Mouse (Mus musculus) cortical plate, adult 2 months (tissue): ENCODE results near the gene Snx3. TPM values are rescaled to one million over a fixed set of nuclear protein-coding genes. Genes with fewer than 3 reads are reported as not detected.

ENCODE experiments used
- H3K27ac ChIP-seq: fragments of 200-500 bp; 2 replicates; pipeline ENCODE4 v1.5.1; 2012; ENCODE audit warnings: low read length, control low read depth, inconsistent platforms; ENCODE audit not compliant: insufficient read depth
- H3K4me1 ChIP-seq: fragments of 200-500 bp; 2 replicates; pipeline ENCODE4 v1.6.1; 2011; ENCODE audit warnings: low read length; ENCODE audit not compliant: control insufficient read depth, insufficient read depth
- H3K4me3 ChIP-seq: fragments of 200-500 bp; 2 replicates; pipeline ENCODE4 v1.5.1; 2011; ENCODE audit warnings: mild to moderate bottlenecking, low read length, control low read depth; ENCODE audit not compliant: insufficient read depth
- CTCF ChIP-seq: fragments of 200-500 bp; IDR thresholded peaks from 2 replicates; pipeline ENCODE4 v1.5.1; 2011; ENCODE audit warnings: mild to moderate bottlenecking, control low read depth, low read length; ENCODE audit not compliant: insufficient read depth; ENCODE audit errors: extremely low read depth
- POLR2A ChIP-seq: fragments of 200-500 bp; IDR thresholded peaks from 2 replicates; pipeline ENCODE4 v1.6.1; 2011; ENCODE audit warnings: mild to moderate bottlenecking, low read length, control low read depth; ENCODE audit not compliant: insufficient read depth; ENCODE audit errors: extremely low read depth
- polyA plus RNA-seq: library from polyadenylated mRNA; depleted of rRNA; stranded (reverse); fragments of >200 nt; gene quantifications from 2 replicates; pipeline ENCODE4 v1.2.3, GENCODE M21; 2012

Gene Snx3
- polyA plus RNA-seq, 1 experiment: 435 TPM

DNA sequence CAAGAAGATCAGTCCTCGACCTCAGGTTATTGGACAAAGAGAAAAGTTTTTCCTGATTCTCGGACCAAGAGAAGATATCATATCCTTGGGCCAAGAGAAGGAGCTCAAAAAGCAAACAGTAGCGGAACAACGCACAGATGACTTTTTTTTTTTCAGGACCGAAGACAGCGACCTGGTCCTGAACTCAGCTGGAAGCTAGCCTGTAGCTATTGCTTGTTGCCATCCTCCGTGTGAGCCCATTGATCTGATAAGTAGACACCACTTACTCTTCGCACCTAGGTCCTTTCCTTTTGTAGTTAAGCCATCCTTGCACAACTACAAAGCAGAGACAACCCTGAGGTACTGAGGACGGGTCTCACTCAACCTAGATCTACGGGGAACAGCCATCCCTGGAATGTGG, 72.8 kb downstream of the Snx3 start:
- Histone ChIP-seq H3K4me3 (no peak overlapping the region), H3K27ac (no peak overlapping the region), H3K4me1 (no peaks in the 10 kb centered on the region)
- TF ChIP-seq CTCF (no peak), POLR2A (no peak)

DNA sequence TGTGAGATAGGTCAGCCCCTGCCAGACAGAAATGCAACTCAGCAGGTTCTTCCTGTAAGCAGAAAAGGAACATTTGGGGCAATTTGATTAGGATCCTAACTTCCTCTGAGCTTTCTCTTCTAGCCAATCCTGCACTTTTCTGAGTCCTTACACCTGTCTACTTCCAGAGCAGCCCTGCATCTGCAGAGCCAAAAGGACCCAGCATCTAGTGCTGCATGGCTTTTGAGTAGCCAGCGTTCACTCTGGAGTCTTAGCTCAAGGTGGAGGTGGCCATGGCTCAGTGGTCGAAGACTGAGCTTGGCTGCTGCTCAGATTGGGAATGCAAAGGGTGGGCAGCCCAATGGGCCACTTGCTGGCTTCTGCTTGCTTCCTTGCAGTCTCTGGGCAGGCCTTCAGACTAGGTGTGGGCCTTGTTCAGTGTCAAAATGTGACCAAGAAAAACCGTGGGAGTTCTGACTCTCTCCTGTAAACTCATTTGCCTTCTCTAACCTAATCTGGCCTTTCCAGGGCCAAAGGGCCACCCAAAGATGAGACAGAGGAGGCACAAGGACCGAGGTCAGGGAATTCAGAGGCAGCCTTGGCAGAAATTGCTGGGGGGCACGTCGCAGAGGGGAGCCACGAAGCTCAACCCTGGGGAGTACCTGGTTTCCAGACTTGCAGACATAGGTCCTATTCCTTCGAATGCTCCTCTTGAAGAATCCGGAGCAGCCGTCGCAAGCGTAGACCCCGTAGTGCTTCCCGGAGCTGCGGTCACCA, 75.9 kb downstream of the Snx3 start:
- Histone ChIP-seq H3K4me1 (no peaks in the 10 kb centered on the region), H3K4me3 (no peak overlapping the region), H3K27ac (no peak overlapping the region)
- TF ChIP-seq POLR2A (no peak), CTCF (no peak)

DNA sequence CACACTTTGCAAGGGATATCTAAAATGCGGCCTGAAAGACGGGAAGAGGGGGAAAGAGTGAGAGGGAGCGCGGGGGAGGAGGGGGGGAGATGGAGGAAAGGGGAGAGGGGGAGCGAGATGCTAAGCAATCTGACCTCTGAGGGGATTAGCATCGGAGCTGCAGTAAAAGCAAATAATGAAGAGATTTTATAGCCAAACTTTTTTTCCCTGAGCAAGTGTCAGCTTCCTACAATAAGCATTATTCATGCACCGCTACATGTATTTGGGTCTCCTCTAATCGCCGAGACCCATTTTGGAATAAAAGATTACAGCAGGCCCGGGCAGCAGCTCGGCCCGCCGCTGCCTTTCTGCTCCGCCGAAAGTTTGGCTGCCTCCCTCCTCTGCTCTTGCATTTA, 76.4 kb downstream of the Snx3 start:
- Histone ChIP-seq H3K4me1 (no peaks in the 10 kb centered on the region), H3K4me3 (no peak overlapping the region), H3K27ac (no peak overlapping the region)
- TF ChIP-seq CTCF (no peak), POLR2A (no peak)

DNA sequence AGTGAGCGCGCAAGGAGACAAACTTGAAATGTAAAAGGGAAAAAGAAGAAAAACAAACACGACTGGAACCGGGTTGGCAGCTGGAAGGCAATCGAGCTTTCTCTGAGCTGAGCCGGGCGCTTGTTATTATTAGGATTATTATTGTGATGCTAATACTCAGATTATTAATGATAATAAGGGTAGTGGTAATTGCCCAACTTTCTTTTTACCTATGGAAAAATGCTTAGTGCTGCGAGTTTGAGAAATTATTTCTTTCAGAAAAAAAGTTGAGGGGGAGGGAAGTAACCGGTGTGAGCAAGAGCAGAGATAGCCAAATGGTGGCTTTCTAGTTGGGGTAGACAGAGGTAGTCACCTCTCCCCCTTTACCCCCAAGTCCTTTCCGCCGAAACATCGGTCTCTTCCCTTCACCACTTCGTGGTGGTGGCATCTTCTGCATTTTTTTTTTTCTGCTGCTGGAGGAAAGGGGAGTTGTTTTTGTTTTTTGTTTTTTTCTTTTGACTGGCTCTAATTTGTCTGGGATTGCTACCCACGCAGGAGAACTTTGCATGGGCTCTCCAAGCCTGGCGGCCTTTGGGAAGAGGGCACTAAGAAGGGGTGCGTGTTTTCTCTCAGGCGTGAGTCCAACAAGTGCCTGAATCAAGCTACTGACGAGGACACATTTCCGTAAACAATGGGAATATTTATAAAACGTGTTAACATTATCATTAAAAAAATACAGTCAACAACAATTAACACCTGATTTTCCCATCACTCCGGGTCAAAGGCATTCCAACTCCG, 77.1 kb downstream of the Snx3 start:
- TF ChIP-seq CTCF: no peak
- no peak for TF ChIP-seq POLR2A
- peak overlapping the region; percentile 27; the same call in 1 of the 2 replicates for H3K4me3 ChIP-seq
- H3K4me1 ChIP-seq: no peaks in the 10 kb centered on the region
- peak overlapping the region; percentile 50; the same call in 1 of the 2 replicates for H3K27ac ChIP-seq

DNA sequence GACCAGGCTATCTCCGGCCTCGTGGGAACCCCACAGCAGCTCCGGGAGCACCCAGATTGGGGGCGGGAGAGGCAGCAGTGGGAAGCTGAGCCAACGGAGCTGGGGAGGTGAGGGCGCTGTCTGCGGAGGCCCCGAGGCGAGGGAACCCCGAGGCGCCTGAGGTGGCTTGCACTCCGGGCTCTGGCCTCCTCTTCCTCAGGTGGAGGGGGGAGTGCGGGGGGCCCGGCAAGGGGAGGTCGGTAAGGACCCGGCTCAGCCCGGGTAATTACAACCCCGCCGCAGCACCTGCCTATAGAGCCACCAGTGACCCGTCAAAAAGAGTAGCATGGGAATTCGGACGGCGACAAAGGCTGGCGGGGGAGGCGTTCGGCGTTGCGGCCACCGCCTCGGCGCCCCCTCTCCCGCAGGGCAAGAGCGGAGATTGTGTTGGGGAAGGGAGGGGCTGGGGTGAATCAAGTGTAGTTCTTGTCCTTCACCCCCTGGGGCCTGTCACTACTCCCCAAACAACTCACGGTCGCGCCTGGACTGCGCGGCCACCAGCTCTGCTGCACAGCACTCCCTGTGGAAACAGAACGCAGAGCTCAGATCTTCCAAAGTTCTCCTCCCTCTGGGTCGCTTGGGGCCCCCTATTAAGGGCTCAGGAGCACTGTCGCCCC, 77.8 kb downstream of the Snx3 start:
- H3K27ac ChIP-seq: peak overlapping the region; percentile 50; the same call in 1 of the 2 replicates
- H3K4me1 ChIP-seq: no peaks in the 10 kb centered on the region
- TF ChIP-seq CTCF (no peak), POLR2A (no peak)
- peak overlapping the region; percentile 27; the same call in 1 of the 2 replicates for H3K4me3 ChIP-seq

DNA sequence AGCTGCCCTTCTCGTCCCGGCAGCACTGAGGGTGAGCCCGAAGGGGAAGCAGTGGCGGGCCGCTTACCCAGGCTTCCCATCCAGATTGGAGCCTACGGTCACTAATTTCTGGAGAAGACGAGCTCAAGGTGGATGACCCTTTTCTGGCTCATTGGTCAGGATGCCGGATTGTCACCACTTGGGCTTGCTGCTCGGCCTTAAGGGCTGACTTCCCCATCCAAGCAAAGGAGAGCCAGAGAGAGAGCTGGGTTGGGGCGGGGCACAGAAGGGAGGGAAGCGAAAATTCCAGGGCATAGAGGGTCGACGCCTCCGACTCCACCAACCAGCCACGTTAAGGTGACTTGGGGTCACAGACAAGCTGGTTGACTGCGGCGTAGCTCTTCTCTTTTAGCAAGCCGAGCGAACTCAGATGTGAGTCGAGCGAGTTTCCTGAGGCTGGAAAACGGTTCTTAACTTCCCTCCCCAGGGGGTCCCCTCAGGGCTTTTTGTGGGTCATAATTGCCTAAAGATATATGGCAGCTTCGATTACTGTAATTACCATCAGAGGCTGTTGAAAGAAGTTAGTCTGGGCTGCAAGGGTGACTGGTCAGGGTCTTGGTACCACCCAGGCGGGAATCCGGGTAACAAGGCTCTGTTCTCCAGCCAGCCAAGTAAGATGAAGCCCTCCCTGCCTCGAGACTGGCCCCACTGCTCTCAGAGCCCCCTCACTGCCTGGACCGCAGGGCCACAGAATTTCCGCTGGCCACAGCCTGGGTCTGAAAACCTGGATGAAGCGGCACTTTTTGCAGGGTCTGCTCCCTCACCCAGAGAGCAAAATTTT, 78.5 kb downstream of the Snx3 start:
- no peak for TF ChIP-seq CTCF
- TF ChIP-seq POLR2A: no peak
- H3K4me1 ChIP-seq: no peaks in the 10 kb centered on the region
- 0 out of 2 replicates have a peak overlapping the region, but pooled peaks have one; percentile 19 for H3K27ac ChIP-seq
- H3K4me3 ChIP-seq: peak overlapping the region; percentile 27

DNA sequence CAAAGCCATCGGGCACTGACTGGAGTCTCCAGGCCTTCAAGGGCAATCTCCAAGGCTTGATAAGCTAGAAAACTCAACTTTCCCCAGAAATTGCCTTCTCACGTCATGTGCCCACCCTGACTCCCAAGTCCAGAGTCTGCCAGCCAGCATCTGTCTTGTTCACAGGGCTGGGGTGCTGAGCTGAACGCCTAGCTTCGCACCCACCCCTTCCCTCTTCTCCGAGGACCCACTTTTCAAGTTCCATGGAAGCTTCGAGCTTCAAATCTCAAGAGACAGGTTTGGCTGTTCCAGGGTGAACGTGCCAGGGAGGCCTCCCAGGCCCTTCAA, 79.1 kb downstream of the Snx3 start:
- no peaks in the 10 kb centered on the region for H3K4me1 ChIP-seq
- 0 out of 2 replicates have a peak overlapping the region, but pooled peaks have one; percentile 19 for H3K27ac ChIP-seq
- H3K4me3 ChIP-seq: peak overlapping the region; percentile 27; the same call in 1 of the 2 replicates
- TF ChIP-seq POLR2A: no peak
- TF ChIP-seq CTCF: no peak

DNA sequence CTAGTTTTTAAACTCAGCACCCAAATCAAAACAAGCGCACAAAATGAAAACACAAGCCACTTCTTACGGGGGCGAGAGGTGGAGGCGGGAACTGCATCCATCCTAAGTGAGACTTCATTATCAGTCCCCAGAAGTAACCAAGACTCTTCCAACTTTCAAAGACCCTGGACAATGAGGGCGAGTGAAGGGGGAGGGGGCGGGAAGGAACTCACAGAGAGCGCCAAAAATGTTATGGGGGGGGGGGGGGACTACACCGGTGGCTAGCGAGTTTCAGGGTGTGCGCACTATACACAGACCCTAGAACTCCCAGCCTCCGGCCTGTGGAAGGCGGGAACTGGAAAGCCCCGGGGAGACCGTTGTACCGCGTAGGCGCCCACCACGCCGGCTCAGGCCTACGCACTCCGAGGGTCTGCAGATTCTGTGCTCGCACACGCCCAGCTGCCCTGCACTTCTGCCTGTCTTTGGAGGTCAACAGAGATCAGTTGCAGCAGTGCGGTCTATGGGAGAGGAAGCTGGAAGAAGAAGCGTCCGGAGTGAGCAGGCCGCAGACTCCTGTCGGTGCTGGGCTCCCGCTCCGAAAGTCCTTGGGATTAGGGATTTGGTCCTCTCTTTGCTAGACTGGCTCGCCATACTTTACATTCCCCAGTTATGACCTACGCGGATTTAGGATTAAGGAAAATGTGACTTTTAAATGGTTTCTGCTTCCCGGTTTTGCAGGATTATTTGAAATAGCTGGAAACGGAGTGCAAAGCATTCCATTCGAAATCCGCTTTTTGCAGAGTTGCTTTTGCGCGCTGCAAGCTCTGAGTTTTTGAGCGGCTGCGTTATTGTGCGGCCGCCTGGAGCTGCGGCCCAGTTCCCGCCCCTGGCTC, 80.1 kb downstream of the Snx3 start:
- peak overlapping the region; percentile 47 for H3K4me3 ChIP-seq
- H3K4me1 ChIP-seq: no peaks in the 10 kb centered on the region
- no peak for TF ChIP-seq CTCF
- H3K27ac ChIP-seq: no peak overlapping the region
